Mouse (Mus musculus) myocyte (in vitro differentiated cells): ENCODE data around the gene BC052040.

ENCODE experiments used
- CEBPB ChIP-seq: IDR thresholded peaks from 2 replicates; pipeline ENCODE4 v1.6.1; 2011; ENCODE audit warnings: mild to moderate bottlenecking, moderate library complexity; ENCODE audit not compliant: poor library complexity, insufficient read depth, severe bottlenecking
- E2F4 ChIP-seq: IDR thresholded peaks from one replicate; pipeline ENCODE4 v1.6.1; 2011; ENCODE audit warnings: mild to moderate bottlenecking, control low read depth, moderate library complexity; ENCODE audit not compliant: insufficient read depth
- MAX ChIP-seq: IDR thresholded peaks from one replicate; pipeline ENCODE4 v1.6.1; 2011; ENCODE audit warnings: low read depth, mild to moderate bottlenecking, control low read depth
- MYOD1 ChIP-seq, 3 experiments: IDR thresholded peaks; one replicate each; pipeline ENCODE4 v1.6.1; 2011; ENCODE audit warnings: control low read depth in 2 of 3, low read depth in 2 of 3, mild to moderate bottlenecking in 2 of 3, moderate library complexity in 1 of 3; ENCODE audit not compliant: insufficient read length in 2 of 3, control insufficient read depth in 1 of 3
- MYOG ChIP-seq, 3 experiments: IDR thresholded peaks; one replicate each; pipeline ENCODE4 v1.6.1; 2011; ENCODE audit warnings: control low read depth in 2 of 3, low read depth in 2 of 3, mild to moderate bottlenecking in 2 of 3; ENCODE audit not compliant: insufficient read length in 2 of 3, control insufficient read depth in 1 of 3, insufficient read depth in 1 of 3
- POLR2A ChIP-seq: IDR thresholded peaks from one replicate; pipeline ENCODE4 v1.6.1; 2011; ENCODE audit warnings: low read depth, mild to moderate bottlenecking, control low read depth, moderate library complexity; ENCODE audit not compliant: insufficient read length
- POLR2AphosphoS2 ChIP-seq: IDR thresholded peaks from one replicate; pipeline ENCODE4 v1.6.1; 2011; ENCODE audit warnings: low read depth, control low read depth; ENCODE audit not compliant: insufficient read length
- REST ChIP-seq: IDR thresholded peaks from one replicate; pipeline ENCODE4 v1.6.1; 2011; ENCODE audit warnings: mild to moderate bottlenecking, control low read depth, moderate library complexity; ENCODE audit not compliant: insufficient read depth, insufficient read length
- SRF ChIP-seq: IDR thresholded peaks from one replicate; pipeline ENCODE4 v1.6.1; 2011; ENCODE audit warnings: low read depth; ENCODE audit not compliant: control insufficient read depth, insufficient read length
- TCF12 ChIP-seq: IDR thresholded peaks from one replicate; pipeline ENCODE4 v1.6.1; 2011; ENCODE audit warnings: mild to moderate bottlenecking, control low read depth; ENCODE audit not compliant: poor library complexity, insufficient read depth, severe bottlenecking
- TCF3 ChIP-seq: IDR thresholded peaks from one replicate; pipeline ENCODE4 v1.6.1; 2011; ENCODE audit warnings: low read depth, control low read depth; ENCODE audit not compliant: insufficient read length
- USF1 ChIP-seq: IDR thresholded peaks from one replicate; pipeline ENCODE4 v1.6.1; 2011; ENCODE audit warnings: low read depth, mild to moderate bottlenecking, control low read depth, moderate library complexity

- TF ChIP-seq POLR2A, result peak; percentile 43
- TF ChIP-seq MAX, result no peak
- TF ChIP-seq TCF12, result peak; percentile 51
- TF ChIP-seq MYOD1 (IDR thresholded peaks at IDR 0.05; ENCODE audit: control insufficient read depth in 1 of 3, insufficient read length in 2 of 3, low read depth in 2 of 3), result peak; percentile 5 to 59 (median 20)
- TF ChIP-seq E2F4, result no peak
- peak; percentile 27; the same call in 1 of the 2 replicates for TF ChIP-seq CEBPB
- no peak for TF ChIP-seq REST
- TF ChIP-seq POLR2AphosphoS2, result peak; percentile 61
- peak in 2 of 3 experiments; percentile 11 to 53 for TF ChIP-seq MYOG (IDR thresholded peaks at IDR 0.05; ENCODE audit: control insufficient read depth in 1 of 3, insufficient read depth in 1 of 3, insufficient read length in 2 of 3, low read depth in 2 of 3)
- TF ChIP-seq SRF, result no peak
- TF ChIP-seq USF1, result peak; percentile 87
- TF ChIP-seq TCF3, result no peak
Measured at GRCm38 (mm10) chr2:115780546-115781011, 199.1 kb downstream of the BC052040 start.
